Mouse (Mus musculus) urinary bladder, adult 18-20 months (tissue): ENCODE results near the gene Svbp.

Source experiments
- DNase-seq, 2 experiments: peaks; one replicate each; pipeline ENCODE4 v3.0.0; 2022; ENCODE audit warnings: low spot score in 2 of 2, mixed read lengths in 2 of 2

Gene Svbp

GRCm38 (mm10) chr4:119194909-119195581 is at the start of gene Svbp:
Svbp (plus strand) TSS chr4:119195306.
- DNase-seq = peak; percentile 78 to 80

GRCm38 (mm10) chr4:119146816-119147215 is 48.3 kb upstream of the Svbp start:
- DNase-seq = no peak

GRCm38 (mm10) chr4:119147347-119147746 is 47.8 kb upstream of the Svbp start:
- DNase-seq = no peak

GRCm38 (mm10) chr4:119148741-119149140 is 46.4 kb upstream of the Svbp start:
- DNase-seq = peak in 1 of 2 experiments; percentile 52

GRCm38 (mm10) chr4:119157186-119157585 is 37.9 kb upstream of the Svbp start:
- DNase-seq = peak in 1 of 2 experiments; percentile 47

- DNase-seq = no peak
Observed at GRCm38 (mm10) chr4:119157891-119158290, 37.2 kb upstream of the Svbp start.

GRCm38 (mm10) chr4:119161358-119161757 is 33.7 kb upstream of the Svbp start:
- DNase-seq = no peak

- DNase-seq = no peak
Observed at GRCm38 (mm10) chr4:119162990-119163389, 32.1 kb upstream of the Svbp start.

- no peak for DNase-seq
Observed at GRCm38 (mm10) chr4:119165916-119166315, 29.2 kb upstream of the Svbp start.

- no peak for DNase-seq
Observed at GRCm38 (mm10) chr4:119167068-119167467, 28.0 kb upstream of the Svbp start.

- peak; percentile 60 to 64 for DNase-seq
Observed at GRCm38 (mm10) chr4:119167663-119168062, 27.4 kb upstream of the Svbp start.

- DNase-seq = no peak
Observed at GRCm38 (mm10) chr4:119172919-119173650, 22.0 kb upstream of the Svbp start.

GRCm38 (mm10) chr4:119173851-119174453 is 21.2 kb upstream of the Svbp start, which contains the start of gene Zfp691:
Zfp691 (minus strand) TSS chr4:119174195.
- DNase-seq = peak; percentile 88 to 92

GRCm38 (mm10) chr4:119177702-119178101 is 17.4 kb upstream of the Svbp start:
- DNase-seq = no peak

GRCm38 (mm10) chr4:119178331-119178730 is 16.8 kb upstream of the Svbp start:
- no peak for DNase-seq

- no peak for DNase-seq
Observed at GRCm38 (mm10) chr4:119180133-119180707, 14.9 kb upstream of the Svbp start.

- no peak for DNase-seq
Observed at GRCm38 (mm10) chr4:119181456-119181855, 13.7 kb upstream of the Svbp start.

GRCm38 (mm10) chr4:119183525-119183924 is 11.6 kb upstream of the Svbp start:
- no peak for DNase-seq

GRCm38 (mm10) chr4:119185771-119186170 is 9.3 kb upstream of the Svbp start:
- no peak for DNase-seq

- DNase-seq = no peak
Observed at GRCm38 (mm10) chr4:119188060-119188785, 6.9 kb upstream of the Svbp start.

GRCm38 (mm10) chr4:119189392-119189791 is 5.7 kb upstream of the Svbp start:
- DNase-seq = no peak

- no peak for DNase-seq
Observed at GRCm38 (mm10) chr4:119189864-119190263, 5.2 kb upstream of the Svbp start, which contains the start of gene Ermap. Ermap (minus strand) TSS chr4:119190011.
